Mouse (Mus musculus): ENCODE data around the gene Hilpda. TPM values are rescaled to one million over a fixed set of nuclear protein-coding genes. Genes with fewer than 3 reads are reported as not detected.

Gene Hilpda
- 16.4 and 19.0 TPM in 2 replicates for polyA plus RNA-seq (2012; rRNA removed)

DNA sequence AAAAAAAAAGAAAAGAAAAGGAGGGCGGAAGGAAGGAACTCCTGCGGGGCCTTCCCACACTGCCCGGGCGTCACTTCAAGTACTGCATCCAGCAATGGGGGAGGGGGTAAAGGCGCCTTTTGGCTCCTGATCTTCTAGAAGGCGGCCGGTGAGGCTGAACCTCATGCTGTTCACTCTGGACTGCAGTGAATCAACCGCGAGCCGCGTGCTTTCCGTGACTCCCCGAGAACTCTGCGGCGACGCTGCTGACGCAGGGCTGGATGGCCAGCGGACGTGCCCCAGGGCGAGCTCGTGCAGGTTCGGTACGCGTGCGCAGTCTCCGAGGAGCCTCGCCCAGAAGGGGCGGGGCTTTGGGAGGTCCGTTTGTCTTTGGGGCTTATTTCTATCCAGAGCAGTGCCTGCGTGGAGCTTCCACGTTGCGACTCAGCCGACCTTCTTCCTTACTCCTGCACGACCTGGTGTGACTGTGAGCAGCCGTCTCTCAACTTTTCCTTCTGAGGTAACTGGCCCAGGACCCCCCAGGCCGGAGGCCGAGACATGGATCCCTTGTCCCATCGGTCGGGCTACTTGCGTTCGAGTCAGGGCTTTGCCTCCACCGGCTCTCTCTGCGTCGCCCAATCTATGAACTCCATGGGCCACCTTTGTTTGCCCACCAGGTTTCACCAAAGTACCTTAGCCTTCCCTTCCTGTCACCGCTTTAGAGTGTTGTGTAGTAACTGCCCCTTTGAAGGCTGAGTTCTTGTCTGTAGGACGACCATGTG lies at the start of gene Hilpda:
Gene Hilpda (plus strand): TSS at position 177 of the 761 bp plus-strand sequence.

DNA sequence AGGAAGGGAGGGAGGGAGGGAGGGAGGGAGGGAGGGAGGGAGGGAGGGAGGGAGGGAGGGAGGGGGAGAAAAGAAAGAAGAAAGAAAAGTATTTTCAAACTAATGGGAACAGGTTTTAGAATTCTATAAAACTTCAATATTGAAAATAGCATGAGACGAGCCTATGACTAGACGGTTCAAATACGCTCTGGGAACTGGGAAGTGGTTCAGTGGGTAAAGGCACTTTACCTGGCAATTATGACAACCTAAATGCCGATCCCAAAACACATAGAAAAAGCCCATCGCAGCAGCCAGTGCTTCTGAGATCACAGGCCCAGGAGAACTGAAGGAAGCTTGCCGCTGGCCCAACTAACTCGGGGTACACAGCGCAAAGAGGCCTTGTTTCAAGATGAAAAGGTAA lies 7.0 kb downstream of the Hilpda start, which contains the start of gene Fam71f2:
Gene Fam71f2 (plus strand): TSS at position 301 of the 400 bp plus-strand sequence.

DNA sequence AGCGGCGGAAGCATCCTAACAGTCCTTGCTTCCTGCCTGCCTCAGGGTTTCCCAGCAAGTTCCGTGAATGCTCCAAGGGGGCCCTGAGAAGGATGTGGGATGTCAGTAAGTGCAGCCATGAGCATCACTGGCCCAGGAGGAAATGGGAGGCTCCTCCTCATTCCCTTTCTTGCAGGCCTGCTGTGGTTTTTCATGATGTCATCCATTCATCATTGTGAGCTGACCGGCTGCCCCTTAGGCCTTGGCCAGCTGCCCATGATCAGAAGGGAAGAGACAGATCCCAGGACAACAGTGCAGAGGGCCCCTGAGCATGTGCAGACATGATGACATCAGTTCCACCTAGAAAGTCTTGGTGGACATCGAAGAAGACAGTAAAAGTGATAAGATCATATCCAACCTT lies 46.6 kb downstream of the Hilpda start, which contains the start of gene Fam71f1:
Gene Fam71f1 (plus strand): TSS at position 262 of the 400 bp plus-strand sequence.

Other genes with a start within 250 kb of the Hilpda start
- gene Lep, start 212.3 kb upstream of the Hilpda start, polyA plus RNA-seq (2012; rRNA removed), result 7.9 and 10.4 TPM in 2 replicates
- 5.3 and 6.7 TPM in 2 replicates for gene Rbm28, start 107.5 kb upstream of the Hilpda start, polyA plus RNA-seq (2012; rRNA removed)
- gene Prrt4, start 92.9 kb upstream of the Hilpda start, polyA plus RNA-seq (2012; rRNA removed), result 22.1 and 26.0 TPM in 2 replicates
- 95.8 and 102 TPM in 2 replicates for gene Impdh1, start 56.1 kb upstream of the Hilpda start, polyA plus RNA-seq (2012; rRNA removed)
- 0.78 and 0.97 TPM in 2 replicates for gene Fam71f2, start 7.1 kb downstream of the Hilpda start, polyA plus RNA-seq (2012; rRNA removed)
- gene Fam71f1, start 46.7 kb downstream of the Hilpda start, polyA plus RNA-seq (2012; rRNA removed), result not detected in 2 replicates
- 50.6 and 64.4 TPM in 2 replicates for gene Calu, start 75.6 kb downstream of the Hilpda start, polyA plus RNA-seq (2012; rRNA removed)
- gene Opn1sw, start 116.0 kb downstream of the Hilpda start, polyA plus RNA-seq (2012; rRNA removed), result 0.70 and 1.8 TPM in 2 replicates
- gene Ccdc136, start 123.8 kb downstream of the Hilpda start, polyA plus RNA-seq (2012; rRNA removed), result 10.6 and 13.4 TPM in 2 replicates
- gene Flnc, start 160.8 kb downstream of the Hilpda start, polyA plus RNA-seq (2012; rRNA removed), result 30.3 and 40.6 TPM in 2 replicates
- gene Atp6v1f, start 195.2 kb downstream of the Hilpda start, polyA plus RNA-seq (2012; rRNA removed), result 265 TPM in 2 replicates
- gene Atp6v1fnb, start 198.9 kb downstream of the Hilpda start, polyA plus RNA-seq (2012; rRNA removed), result not detected in 2 replicates
- gene Kcp, start 235.5 kb downstream of the Hilpda start, polyA plus RNA-seq (2012; rRNA removed), result 35.8 and 41.1 TPM in 2 replicates